ENCODE assay signal across 16 mouse cellular contexts in the genomic region with DNA sequence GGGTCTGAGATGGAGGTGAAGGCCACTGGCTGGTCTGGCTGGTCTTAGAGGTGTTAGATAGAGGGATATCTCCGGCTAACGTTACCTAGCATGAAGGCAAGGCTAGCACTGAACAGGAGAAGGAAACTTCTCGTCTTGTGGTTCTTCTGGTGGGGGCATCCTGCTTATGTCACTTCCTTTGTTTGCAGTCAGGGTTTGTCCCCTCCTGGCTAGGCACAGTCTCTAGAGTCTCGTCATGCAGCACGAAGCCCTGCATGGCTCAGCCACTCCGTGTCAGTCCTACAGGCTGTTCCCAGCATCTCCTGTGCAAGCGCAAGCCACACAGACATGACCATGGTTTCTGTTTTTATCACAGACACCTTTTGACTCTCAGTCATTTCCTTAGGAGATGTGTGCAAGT.
"Had no signal": no experiment of that assay in that cellular context is flagged by ENCODE, and none has a peak within 500 bp of the region (broad histone marks: within the 10 kb centered on the region; RNA-seq: fewer than 3 reads in every experiment).

No protein-coding gene starts in this region.

- H3K4me1 ChIP-seq: liver, embryonic 13.5 days had no signal

- H3K4me3 ChIP-seq: layer of hippocampus, adult 2 months; liver, embryonic 13.5 days; megakaryocyte, embryonic 14.5 days; midbrain, embryonic 10.5 days; midbrain, embryonic 13.5 days; myocyte; neural tube, embryonic 13.5 days had no signal

- H3K36me3 ChIP-seq: liver, embryonic 13.5 days; midbrain, embryonic 10.5 days; midbrain, embryonic 13.5 days; neural tube, embryonic 13.5 days had no signal

- H3K9me3 ChIP-seq: liver, embryonic 13.5 days; midbrain, embryonic 10.5 days; midbrain, embryonic 13.5 days; neural tube, embryonic 13.5 days had no signal

- H3K9ac ChIP-seq: liver, embryonic 13.5 days; lung, embryonic 14.5 days; midbrain, embryonic 13.5 days; neural tube, embryonic 13.5 days had no signal

- DNase-seq: kidney, adult 2 months; kidney, postnatal 25 days; layer of hippocampus, adult 9-11 months; liver, embryonic 13.5 days; lung, embryonic 14.5 days; lung, postnatal 36 days; retina, postnatal 1 day; right cerebral cortex, postnatal 25 days; spleen, adult 18-20 months had no signal

- H3K4me2 ChIP-seq: liver, embryonic 13.5 days; lung, embryonic 14.5 days; midbrain, embryonic 13.5 days; neural tube, embryonic 13.5 days had no signal

- H3K27ac ChIP-seq: kidney, postnatal 0 days; layer of hippocampus, adult 2 months; liver, embryonic 13.5 days; midbrain, embryonic 10.5 days; midbrain, embryonic 13.5 days; neural tube, embryonic 13.5 days had no signal
